Mouse (Mus musculus) C2C12 (cell line): ENCODE measurements at regions not wholly inside any gene's neighbourhood (a gene's known extent, or its start where the extent isn't known, plus 50 kb on each side); places are given as distances from the start of the nearest gene placed in this dataset.
A peak's percentile ranks its signal among the peaks of the same experiment; 100 is the strongest.

Experiments
- H3K27me3 ChIP-seq: one replicate; pipeline ENCODE4 v1.6.1; 2011; ENCODE audit not compliant: control insufficient read depth, insufficient read depth, insufficient read length
- H3K36me3 ChIP-seq: one replicate; pipeline ENCODE4 v1.6.1; 2011; ENCODE audit not compliant: control insufficient read depth, insufficient read depth
- H3K4me3 ChIP-seq: one replicate; pipeline ENCODE4 v1.5.1; 2011; ENCODE audit warnings: mild to moderate bottlenecking, control low read depth; ENCODE audit not compliant: poor library complexity, insufficient read depth, severe bottlenecking
- H3K79me2 ChIP-seq: one replicate; pipeline ENCODE4 v1.6.1; 2011; ENCODE audit not compliant: control insufficient read depth, insufficient read depth
- H3K79me3 ChIP-seq: one replicate; pipeline ENCODE4 v1.6.1; 2011; ENCODE audit warnings: low read depth, control low read depth
- H3ac ChIP-seq: one replicate; pipeline ENCODE3; 2011; ENCODE audit warnings: low read depth; ENCODE audit not compliant: control insufficient read depth, insufficient read length
- CEBPB ChIP-seq: IDR thresholded peaks from one replicate; pipeline ENCODE4 v1.6.1; 2011; ENCODE audit warnings: low read depth, mild to moderate bottlenecking, control low read depth, moderate library complexity
- CTCF ChIP-seq: IDR thresholded peaks from one replicate; pipeline ENCODE4 v1.5.1; 2011; ENCODE audit not compliant: control insufficient read depth, insufficient read depth, insufficient read length
- FOSL1 ChIP-seq: IDR thresholded peaks from one replicate; pipeline ENCODE4 v1.8.0; 2011; ENCODE audit warnings: mild to moderate bottlenecking, low read length; ENCODE audit not compliant: poor library complexity, insufficient read depth, severe bottlenecking
- MAX ChIP-seq: IDR thresholded peaks from one replicate; pipeline ENCODE4 v1.6.1; 2011; ENCODE audit warnings: mild to moderate bottlenecking, control low read depth
- MYOD1 ChIP-seq: IDR thresholded peaks from one replicate; pipeline ENCODE4 v1.6.1; 2011; ENCODE audit warnings: low read depth; ENCODE audit not compliant: control insufficient read depth, insufficient read length
- MYOG ChIP-seq: IDR thresholded peaks from one replicate; pipeline ENCODE4 v1.6.1; 2011; ENCODE audit not compliant: control insufficient read depth, insufficient read length; ENCODE audit errors: extremely low read depth
- USF1 ChIP-seq: IDR thresholded peaks from one replicate; pipeline ENCODE4 v1.6.1; 2011; ENCODE audit warnings: low read depth, mild to moderate bottlenecking, control low read depth, moderate library complexity

DNA sequence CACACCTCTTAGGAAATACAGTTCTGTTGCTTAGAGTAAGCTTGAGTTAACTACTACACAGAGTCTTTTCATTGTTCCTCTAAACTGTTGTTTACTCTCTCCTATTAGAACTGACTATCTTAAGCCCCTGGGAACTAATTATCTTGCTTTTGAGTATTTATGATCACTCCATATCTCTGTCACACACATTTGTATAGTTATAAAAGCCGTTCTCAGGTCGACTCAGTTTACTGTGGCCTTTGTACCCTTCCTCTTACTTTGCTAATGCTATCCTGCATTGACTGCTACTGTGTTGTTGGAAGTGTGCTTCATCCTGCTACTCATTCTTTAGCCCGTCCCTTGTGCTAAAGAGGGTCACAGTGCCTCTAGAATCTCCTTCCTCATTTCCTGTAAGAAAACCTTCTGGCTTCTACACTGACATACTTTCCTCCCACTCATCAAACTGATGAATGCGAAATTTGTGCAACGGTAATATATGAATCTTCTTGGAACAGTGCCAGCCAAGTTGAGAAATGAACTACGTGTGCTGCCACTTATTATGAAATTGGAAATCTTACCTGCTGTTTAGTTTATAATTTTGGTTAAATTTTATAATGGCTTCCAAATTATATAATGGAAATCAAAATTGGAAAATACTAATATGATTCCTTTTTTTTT lies 119.8 kb upstream of the Cblb start:
- H3K27me3 ChIP-seq, result no peaks in the 10 kb centered on the region
- H3K4me3 ChIP-seq, result no peak overlapping the region
- H3K79me3 ChIP-seq, result no peaks in the 10 kb centered on the region
- no peaks in the 10 kb centered on the region for H3K36me3 ChIP-seq
- H3K79me2 ChIP-seq, result no peaks in the 10 kb centered on the region
- H3ac ChIP-seq, result no peak overlapping the region
- TF ChIP-seq FOSL1 (no peak), CEBPB (no peak), MYOG (no peak)

DNA sequence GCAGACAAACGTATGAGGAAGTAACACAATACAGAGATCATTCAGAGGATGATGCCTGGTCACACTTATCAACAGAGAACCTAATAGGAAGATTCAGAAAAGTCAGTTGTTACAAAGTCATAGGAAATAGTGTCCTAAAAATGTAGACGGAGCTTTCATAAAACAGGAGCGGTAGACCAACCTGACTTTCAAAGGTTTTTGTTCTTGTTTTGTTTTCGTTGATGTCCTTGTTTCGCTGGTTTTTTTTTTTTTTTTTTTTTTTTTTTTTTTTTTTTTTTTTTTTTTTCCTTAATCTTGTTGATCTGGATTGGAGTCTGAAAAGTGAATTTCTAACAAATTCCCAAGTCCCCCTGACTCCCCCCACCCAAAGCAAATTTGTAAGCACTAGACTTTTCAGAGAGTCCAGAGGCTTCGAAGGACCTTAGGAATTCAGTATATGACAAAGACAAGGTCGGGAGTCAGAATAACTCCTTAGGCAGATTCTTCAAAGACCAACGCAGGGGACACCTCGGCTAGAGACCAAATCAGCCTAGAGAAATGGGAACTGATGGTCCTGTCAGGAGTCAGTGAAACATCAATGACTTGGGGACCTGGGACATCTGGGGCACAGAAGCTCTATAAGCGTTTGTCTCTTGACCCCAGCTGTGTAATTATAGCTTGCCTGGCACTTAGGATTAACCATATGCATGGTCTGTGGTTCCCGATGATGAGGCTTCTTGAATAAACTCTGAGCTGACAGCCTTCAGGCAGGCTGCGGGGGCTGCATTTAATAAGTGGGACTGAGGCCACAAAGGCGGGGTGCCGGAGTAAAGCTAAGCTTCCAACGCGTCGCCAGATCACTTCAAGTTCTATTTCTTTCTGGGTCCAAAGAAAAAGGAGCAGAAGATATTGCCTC lies 115.7 kb upstream of the Cblb start:
- no peaks in the 10 kb centered on the region for H3K36me3 ChIP-seq
- H3K27me3 ChIP-seq, result no peaks in the 10 kb centered on the region
- no peaks in the 10 kb centered on the region for H3K79me3 ChIP-seq
- H3K4me3 ChIP-seq, result no peak overlapping the region
- no peak for TF ChIP-seq MAX
- no peak overlapping the region for H3ac ChIP-seq
- no peaks in the 10 kb centered on the region for H3K79me2 ChIP-seq

DNA sequence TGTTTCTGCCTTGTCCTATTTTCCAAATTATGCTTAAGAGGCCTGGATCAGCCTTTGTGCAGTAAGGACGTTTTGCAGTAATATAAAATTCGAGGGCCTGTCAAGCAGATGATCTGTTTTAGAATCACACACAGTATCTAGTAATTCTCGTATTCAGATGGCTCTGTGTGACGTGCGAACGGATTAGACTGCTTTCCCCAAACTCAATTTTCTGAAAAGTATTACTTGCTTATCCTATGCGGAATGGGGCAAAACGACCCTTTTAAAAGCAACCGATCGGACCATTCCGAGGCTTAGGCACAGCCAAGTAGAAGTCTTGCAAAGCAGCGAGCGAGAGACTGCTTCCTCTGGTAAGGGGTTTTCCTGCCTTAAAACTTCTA lies 115.1 kb upstream of the Cblb start:
- no peaks in the 10 kb centered on the region for H3K79me2 ChIP-seq
- no peak overlapping the region for H3ac ChIP-seq
- H3K4me3 ChIP-seq, result no peak overlapping the region
- TF ChIP-seq MYOD1 (no peak), USF1 (no peak), FOSL1 (no peak), MAX (no peak), MYOG (no peak), CEBPB (no peak), CTCF (no peak)
- no peaks in the 10 kb centered on the region for H3K36me3 ChIP-seq
- no peaks in the 10 kb centered on the region for H3K27me3 ChIP-seq
- no peaks in the 10 kb centered on the region for H3K79me3 ChIP-seq

DNA sequence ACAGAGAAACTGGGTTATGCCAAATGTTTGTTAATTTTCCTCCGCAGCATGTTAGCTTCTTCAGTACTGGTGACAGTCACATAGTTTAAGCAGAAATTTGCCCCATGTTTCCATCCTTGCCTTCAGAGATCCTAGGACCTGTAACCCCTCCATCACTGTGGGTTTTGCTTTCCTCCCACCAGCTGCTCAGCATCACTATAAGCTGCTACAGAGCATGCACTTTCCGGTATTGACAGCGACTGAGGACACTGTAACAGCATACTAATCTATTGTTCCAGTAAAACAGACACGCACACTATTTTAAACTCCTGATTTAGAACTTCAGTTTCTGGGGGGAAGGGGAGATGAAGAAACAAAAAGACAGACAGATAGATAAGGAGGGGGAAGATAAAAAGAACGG lies 114.7 kb upstream of the Cblb start:
- H3K79me2 ChIP-seq, result no peaks in the 10 kb centered on the region
- TF ChIP-seq FOSL1, result no peak
- no peak for TF ChIP-seq USF1
- no peak for TF ChIP-seq MAX
- TF ChIP-seq CTCF, result no peak
- TF ChIP-seq MYOD1, result no peak
- no peak for TF ChIP-seq MYOG
- no peak for TF ChIP-seq CEBPB
- H3K79me3 ChIP-seq, result no peaks in the 10 kb centered on the region

DNA sequence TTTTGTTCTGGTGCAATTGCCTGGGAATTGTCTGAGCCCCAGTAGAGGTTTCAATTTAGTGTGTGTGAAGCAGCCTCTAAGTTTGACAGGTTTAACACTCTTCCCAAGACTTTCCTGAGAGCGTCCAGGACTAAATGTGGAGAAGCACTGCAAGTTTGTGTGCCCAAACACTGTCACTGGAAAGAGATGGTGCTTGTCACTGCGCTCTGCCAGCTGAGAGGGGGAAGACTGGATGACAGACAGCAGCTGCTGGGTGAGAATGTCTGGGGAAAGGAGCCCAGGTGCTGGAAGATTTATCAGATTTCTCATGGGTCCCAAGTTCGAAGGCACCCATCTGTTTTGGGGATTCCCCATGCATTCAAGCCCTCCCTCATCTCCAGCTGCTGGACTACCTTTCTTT lies 114.2 kb upstream of the Cblb start:
- TF ChIP-seq MAX, result no peak
- TF ChIP-seq USF1, result no peak
- peak; percentile 6 for TF ChIP-seq MYOD1
- TF ChIP-seq MYOG, result no peak
- no peaks in the 10 kb centered on the region for H3K36me3 ChIP-seq
- no peak overlapping the region for H3ac ChIP-seq
- H3K27me3 ChIP-seq, result no peaks in the 10 kb centered on the region
- no peaks in the 10 kb centered on the region for H3K79me2 ChIP-seq
- H3K4me3 ChIP-seq, result no peak overlapping the region
- no peaks in the 10 kb centered on the region for H3K79me3 ChIP-seq

More for the DNA sequence above, 114.7 kb upstream of the Cblb start:
- H3ac ChIP-seq, result no peak overlapping the region
- H3K36me3 ChIP-seq, result no peaks in the 10 kb centered on the region
- H3K4me3 ChIP-seq, result no peak overlapping the region
- no peaks in the 10 kb centered on the region for H3K27me3 ChIP-seq

DNA sequence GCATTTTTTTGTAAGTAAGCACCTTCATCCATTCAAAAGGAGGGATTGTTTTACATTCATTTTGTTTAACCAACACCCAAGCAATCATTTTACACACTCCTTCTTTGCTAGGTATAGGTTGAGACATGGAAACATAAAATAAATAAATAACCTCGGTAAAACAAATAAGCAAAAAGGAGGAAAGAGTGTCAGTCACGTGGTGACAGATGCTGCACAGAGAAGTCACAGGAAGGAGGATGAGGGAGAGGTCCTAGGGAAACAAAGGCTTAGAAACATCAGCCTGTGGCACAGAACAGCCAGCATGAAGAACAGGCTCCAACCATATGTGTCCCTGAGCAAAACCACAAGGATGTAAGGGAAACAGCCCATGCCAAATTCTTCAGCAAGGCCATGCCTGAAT lies 113.5 kb upstream of the Cblb start:
- TF ChIP-seq USF1 (peak; percentile 78), MYOD1 (no peak)
- Histone ChIP-seq H3K79me3 (no peaks in the 10 kb centered on the region), H3K36me3 (no peaks in the 10 kb centered on the region), H3ac (no peak overlapping the region), H3K4me3 (no peak overlapping the region), H3K27me3 (no peaks in the 10 kb centered on the region), H3K79me2 (no peaks in the 10 kb centered on the region)
